Mouse (Mus musculus): ENCODE results near the gene Lmo2.

The Lmo2 gene

GRCm38 (mm10) chr2:103944859-103945258 lies 12.9 kb upstream of the Lmo2 start:
- DNase-seq, result no peak

- DNase-seq, result no peak
Observed at GRCm38 (mm10) chr2:103945571-103946092, 12.2 kb upstream of the Lmo2 start.

- no peak for DNase-seq
Observed at GRCm38 (mm10) chr2:103946892-103947291, 10.9 kb upstream of the Lmo2 start.

GRCm38 (mm10) chr2:103947982-103948655 lies 9.7 kb upstream of the Lmo2 start:
- no peak for DNase-seq

GRCm38 (mm10) chr2:103953050-103953835 lies 4.5 kb upstream of the Lmo2 start:
- DNase-seq, result no peak

GRCm38 (mm10) chr2:103955714-103956113 lies 2.1 kb upstream of the Lmo2 start:
- DNase-seq, result no peak

GRCm38 (mm10) chr2:103956867-103957266 lies 919 bp upstream of the Lmo2 start:
- no peak for DNase-seq

GRCm38 (mm10) chr2:103958634-103959033 lies 848 bp downstream of the Lmo2 start:
- DNase-seq, result no peak

- no peak for DNase-seq
Observed at GRCm38 (mm10) chr2:103959066-103959465, 1.3 kb downstream of the Lmo2 start.

- DNase-seq, result no peak
Observed at GRCm38 (mm10) chr2:103959574-103959973, 1.8 kb downstream of the Lmo2 start.

- no peak for DNase-seq
Observed at GRCm38 (mm10) chr2:103962349-103962748, 4.6 kb downstream of the Lmo2 start.

GRCm38 (mm10) chr2:103965391-103965790 lies 7.6 kb downstream of the Lmo2 start:
- no peak for DNase-seq

- no peak for DNase-seq
Observed at GRCm38 (mm10) chr2:103968186-103968585, 10.4 kb downstream of the Lmo2 start.

GRCm38 (mm10) chr2:103968919-103969436 lies 11.2 kb downstream of the Lmo2 start:
- DNase-seq, result no peak

GRCm38 (mm10) chr2:103969437-103970040 lies 11.8 kb downstream of the Lmo2 start:
- DNase-seq, result peak; percentile 69 to 82

GRCm38 (mm10) chr2:103970041-103970790 lies 12.4 kb downstream of the Lmo2 start:
- peak; percentile 41 to 69 for DNase-seq

- peak in 1 of 2 experiments; percentile 19 for DNase-seq
Observed at GRCm38 (mm10) chr2:103970791-103971649, 13.2 kb downstream of the Lmo2 start.

- DNase-seq, result no peak
Observed at GRCm38 (mm10) chr2:103971838-103972237, 14.1 kb downstream of the Lmo2 start.

- no peak for DNase-seq
Observed at GRCm38 (mm10) chr2:103975904-103976303, 18.1 kb downstream of the Lmo2 start.

GRCm38 (mm10) chr2:103977216-103977615 lies 19.4 kb downstream of the Lmo2 start:
- DNase-seq, result no peak

GRCm38 (mm10) chr2:103977716-103978115 lies 19.9 kb downstream of the Lmo2 start:
- DNase-seq, result no peak

GRCm38 (mm10) chr2:103982250-103982649 lies 24.5 kb downstream of the Lmo2 start:
- DNase-seq, result peak; percentile 66 to 89

All from kidney, postnatal 36 days (tissue).